Mouse (Mus musculus) intestine, embryonic 15.5 days (tissue): ENCODE measurements around the gene Npc1l1. TPM values are rescaled to one million over a fixed set of nuclear protein-coding genes. Genes with fewer than 3 reads are reported as not detected.
A peak's percentile ranks its signal among the peaks of the same experiment; 100 is the strongest.

Source experiments
- ATAC-seq: fragments of 200-750 bp; cut with Nextera tagmentation; 2 replicates; pipeline ENCODE4 v1.8.0; 2017; ENCODE audit warnings: moderate TSS enrichment, moderate library complexity
- H3K27ac ChIP-seq: fragments of 300-500 bp; sonication (generic); 2 replicates; pipeline ENCODE4 v1.5.1; 2015; ENCODE audit warnings: mild to moderate bottlenecking, inconsistent platforms
- H3K27me3 ChIP-seq: fragments of 300-500 bp; sonication (generic); replicated peaks from 2 replicates; pipeline ENCODE4 v1.6.1; 2015; ENCODE audit warnings: inconsistent platforms
- H3K36me3 ChIP-seq: fragments of 300-500 bp; sonication (generic); 2 replicates; pipeline ENCODE4 v1.6.1; 2015; ENCODE audit warnings: inconsistent platforms
- H3K4me1 ChIP-seq: fragments of 300-500 bp; sonication (generic); replicated peaks from 2 replicates; pipeline ENCODE4 v1.6.1; 2015; ENCODE audit warnings: inconsistent platforms
- H3K4me2 ChIP-seq: fragments of 300-500 bp; sonication (generic); replicated peaks from 2 replicates; pipeline ENCODE4 v1.6.1; 2015; ENCODE audit warnings: mild to moderate bottlenecking, inconsistent platforms
- H3K4me3 ChIP-seq: fragments of 300-500 bp; sonication (generic); replicated peaks from 2 replicates; pipeline ENCODE4 v1.5.1; 2015; ENCODE audit warnings: inconsistent platforms
- H3K9ac ChIP-seq: fragments of 300-500 bp; sonication (generic); 2 replicates; pipeline ENCODE4 v1.6.1; 2015; ENCODE audit warnings: inconsistent platforms
- H3K9me3 ChIP-seq: fragments of 300-500 bp; sonication (generic); 2 replicates; pipeline ENCODE4 v1.6.1; 2016; ENCODE audit warnings: inconsistent platforms
- WGBS: fragments of 180-500 bp; shearing (Covaris S2); methylation state at CpG from one replicate; pipeline ENCODE4 v1.1.7; 2015; 5-methylcytosine and 5-hydroxymethylcytosine counted together
- polyA plus RNA-seq: library from polyadenylated mRNA; unstranded; fragments of >200 nt; fragmentation: Nextera tagmentation; extraction: Ambion mirVana; gene quantifications from 2 replicates; pipeline ENCODE4 v1.2.1, GENCODE M21; 2015

The Npc1l1 gene
- polyA plus RNA-seq, 1 experiment from 2014 or later, result 10.3 TPM

DNA sequence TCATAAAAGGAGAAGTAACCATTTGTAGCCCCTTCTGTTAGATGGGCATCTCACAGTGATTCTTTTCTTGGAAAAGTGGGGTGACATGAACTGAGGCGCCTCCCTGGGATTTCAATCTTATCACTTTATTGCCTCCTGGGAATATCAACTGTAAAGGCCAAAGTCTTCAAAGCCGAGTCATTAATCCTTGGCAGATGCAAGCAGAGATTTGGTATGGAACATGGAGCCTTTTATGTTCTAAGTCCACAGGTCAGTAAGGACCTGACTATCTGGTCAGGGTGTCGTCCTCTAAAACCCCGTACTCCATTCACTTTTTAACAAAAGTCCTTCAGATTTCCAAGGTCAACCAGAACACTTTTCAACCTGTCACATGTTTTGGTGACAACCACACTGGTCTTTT, 22.9 kb upstream of the Npc1l1 start:
- Histone ChIP-seq H3K4me3 (no peak overlapping the region), H3K9me3 (no peaks in the 10 kb centered on the region)

DNA sequence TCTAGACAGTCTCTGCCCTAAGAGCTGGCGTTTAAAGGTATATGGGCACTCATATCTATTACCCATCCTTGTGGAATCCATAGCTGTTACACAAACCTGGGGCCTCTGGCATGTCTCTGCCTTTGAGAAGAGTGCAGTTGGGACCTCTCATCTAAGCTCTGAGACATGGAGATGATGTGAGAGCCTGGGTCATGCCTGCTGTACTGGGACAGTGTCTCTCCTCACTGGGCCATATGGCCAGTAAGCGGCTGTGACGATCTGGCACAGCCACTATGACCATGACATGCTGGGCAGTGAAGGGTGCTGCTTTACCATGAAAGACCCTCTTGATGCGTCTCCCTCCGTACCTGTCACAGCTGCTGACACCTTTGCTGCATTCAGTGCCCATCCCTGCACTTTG, 22.3 kb upstream of the Npc1l1 start:
- Histone ChIP-seq H3K27ac (no peak overlapping the region), H3K4me3 (no peak overlapping the region), H3K9ac (no peak overlapping the region), H3K4me2 (no peak overlapping the region), H3K27me3 (no peaks in the 10 kb centered on the region), H3K9me3 (no peaks in the 10 kb centered on the region), H3K4me1 (0 out of 2 replicates have a peak, but pooled peaks cover 6% of the 10 kb centered on the region), H3K36me3 (no peaks in the 10 kb centered on the region)
- WGBS, result 88% methylated on average over 5 of the region's 5 CpGs
- ATAC-seq, result no peak

More for the DNA sequence above, 22.9 kb upstream of the Npc1l1 start:
- peak; percentile 52 for ATAC-seq
- no peak overlapping the region for H3K9ac ChIP-seq
- H3K4me1 ChIP-seq, result 0 out of 2 replicates have a peak, but pooled peaks cover 6% of the 10 kb centered on the region
- H3K27ac ChIP-seq, result no peak overlapping the region
- no peak overlapping the region for H3K4me2 ChIP-seq
- H3K27me3 ChIP-seq, result no peaks in the 10 kb centered on the region
- 66% methylated on average over 4 of the region's 4 CpGs for WGBS
- no peaks in the 10 kb centered on the region for H3K36me3 ChIP-seq

DNA sequence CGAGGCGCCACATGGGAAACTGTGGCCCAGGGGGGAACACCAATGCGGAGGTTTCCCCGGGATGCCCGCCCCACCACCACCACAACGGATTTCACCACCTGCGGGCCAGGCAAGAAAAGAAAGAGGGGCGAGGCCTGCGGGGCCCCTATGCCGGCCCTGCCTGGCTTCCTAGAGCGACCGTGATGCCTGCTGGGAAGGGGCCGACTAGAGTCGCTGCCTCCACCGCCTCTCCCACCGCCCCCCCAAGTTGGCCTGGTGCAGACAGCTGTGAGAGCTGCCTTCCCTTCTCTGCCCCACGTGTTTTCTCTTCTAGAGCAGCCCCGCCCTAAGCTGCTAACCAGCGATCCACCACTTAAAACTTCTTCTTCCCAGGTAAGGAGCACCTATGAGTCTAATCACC, 14.8 kb upstream of the Npc1l1 start:
- no peak for ATAC-seq
- no peak overlapping the region for H3K4me3 ChIP-seq
- H3K9me3 ChIP-seq, result no peaks in the 10 kb centered on the region
- no peaks in the 10 kb centered on the region for H3K4me1 ChIP-seq
- H3K27me3 ChIP-seq, result no peaks in the 10 kb centered on the region
- H3K9ac ChIP-seq, result no peak overlapping the region
- no peaks in the 10 kb centered on the region for H3K36me3 ChIP-seq
- H3K27ac ChIP-seq, result no peak overlapping the region
- 57% methylated on average over 19 of the region's 19 CpGs for WGBS
- no peak overlapping the region for H3K4me2 ChIP-seq

DNA sequence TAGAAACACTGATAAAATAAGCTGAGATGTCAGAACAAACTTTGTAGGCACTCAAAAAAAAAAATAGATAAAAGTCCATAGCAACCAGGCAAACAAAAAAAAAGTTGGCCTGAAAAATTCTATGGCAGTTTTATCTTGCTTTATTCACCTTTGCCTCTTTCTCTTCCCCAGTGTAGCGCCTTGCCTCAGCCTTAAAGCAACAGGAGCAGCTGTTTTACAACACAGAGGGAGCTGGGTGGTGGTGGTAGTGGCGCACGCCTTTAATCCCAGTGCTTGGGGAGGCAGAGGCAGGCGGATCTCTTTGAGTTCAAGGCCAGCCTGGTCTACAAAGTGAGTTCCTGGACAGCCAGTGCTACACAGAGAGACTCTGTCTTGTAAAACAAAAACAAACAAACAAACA, 3.1 kb upstream of the Npc1l1 start:
- Histone ChIP-seq H3K36me3 (no peaks in the 10 kb centered on the region), H3K4me1 (no peaks in the 10 kb centered on the region), H3K9me3 (no peaks in the 10 kb centered on the region), H3K27ac (no peak overlapping the region), H3K4me2 (no peak overlapping the region), H3K4me3 (no peak overlapping the region), H3K27me3 (no peaks in the 10 kb centered on the region), H3K9ac (no peak overlapping the region)
- 85% methylated on average over 4 of the region's 4 CpGs for WGBS
- ATAC-seq, result no peak

DNA sequence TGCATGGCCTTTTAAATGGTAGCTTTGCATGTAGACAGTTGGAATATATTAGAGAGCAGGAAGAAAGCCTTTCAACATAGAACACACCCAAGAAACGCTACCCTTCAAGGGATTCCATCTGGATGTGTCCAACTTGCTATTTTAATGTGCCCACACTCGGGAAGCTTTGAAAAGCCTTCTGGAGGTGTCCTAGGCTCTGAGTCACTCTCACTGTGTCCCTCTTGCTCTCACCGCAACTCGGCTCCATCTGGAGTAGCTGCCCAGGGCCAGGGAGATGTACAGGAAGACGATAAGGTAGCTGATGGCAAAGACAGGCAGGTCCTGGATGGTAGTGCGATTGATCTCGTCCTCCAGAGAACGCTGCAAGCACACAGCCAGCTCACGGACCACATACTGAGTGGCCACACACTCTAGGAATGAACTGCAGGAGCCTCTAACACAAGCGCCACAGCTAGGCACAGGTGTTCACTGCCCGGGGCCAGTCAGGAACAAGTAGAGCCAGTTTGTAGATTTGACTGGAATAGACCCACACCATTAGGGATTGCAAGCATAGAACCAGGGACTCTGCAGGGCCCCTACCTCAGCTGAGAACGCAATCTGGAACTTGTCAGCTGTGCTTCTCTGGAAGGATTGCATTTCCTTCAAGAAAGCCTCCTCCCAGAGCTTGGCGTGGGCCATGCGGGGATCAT, 5.3 kb downstream of the Npc1l1 start:
- H3K36me3 ChIP-seq, result no peaks in the 10 kb centered on the region
- H3K9ac ChIP-seq, result no peak overlapping the region
- no peak for ATAC-seq
- WGBS, result 78% methylated on average over 14 of the region's 14 CpGs
- no peaks in the 10 kb centered on the region for H3K4me1 ChIP-seq
- H3K27me3 ChIP-seq, result no peaks in the 10 kb centered on the region
- H3K4me2 ChIP-seq, result no peak overlapping the region
- no peaks in the 10 kb centered on the region for H3K9me3 ChIP-seq
- no peak overlapping the region for H3K4me3 ChIP-seq
- no peak overlapping the region for H3K27ac ChIP-seq

DNA sequence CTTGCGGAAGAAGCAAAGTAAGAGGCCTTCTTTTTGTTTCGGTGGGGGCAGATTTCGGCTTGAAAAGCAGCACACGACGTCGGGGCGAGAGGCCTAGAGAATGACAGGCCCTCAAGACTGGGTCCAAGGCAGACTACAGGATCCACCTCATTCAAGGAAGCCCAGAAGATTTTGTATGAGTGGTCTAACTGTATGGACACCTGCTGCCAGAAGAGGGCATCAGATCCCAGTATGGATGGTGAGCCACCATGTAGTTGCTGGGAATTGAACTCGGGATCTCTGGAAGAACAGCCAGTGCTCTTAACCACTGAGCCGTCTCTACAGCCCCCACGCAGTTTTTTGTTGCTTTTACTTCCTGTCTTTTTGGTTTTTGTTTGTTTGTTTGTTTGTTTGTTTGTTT, 7.8 kb downstream of the Npc1l1 start:
- no peak for ATAC-seq

DNA sequence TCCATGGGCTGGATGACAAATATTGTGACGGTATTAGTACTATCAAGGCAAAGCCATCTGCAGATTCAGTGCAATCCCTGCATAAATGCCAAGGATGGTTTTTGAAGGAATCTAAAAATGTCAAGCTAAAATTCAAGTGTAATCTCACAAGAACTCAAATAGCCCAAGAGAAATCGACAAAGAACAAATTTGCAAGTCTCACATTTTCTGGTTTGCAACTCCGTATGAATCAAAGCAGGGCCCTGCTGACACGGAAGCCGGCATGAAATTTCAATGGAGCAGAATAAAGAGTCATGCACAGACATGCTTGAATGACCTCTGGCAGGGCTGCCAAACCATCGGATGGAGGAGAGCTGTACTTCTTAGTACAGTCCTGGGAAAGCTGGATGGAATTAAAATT, 10.0 kb downstream of the Npc1l1 start:
- Histone ChIP-seq H3K9ac (no peak overlapping the region), H3K4me3 (no peak overlapping the region), H3K36me3 (no peaks in the 10 kb centered on the region), H3K4me1 (no peaks in the 10 kb centered on the region), H3K9me3 (no peaks in the 10 kb centered on the region), H3K27ac (no peak overlapping the region), H3K27me3 (no peaks in the 10 kb centered on the region), H3K4me2 (no peak overlapping the region)
- WGBS, result 88% methylated on average over 6 of the region's 6 CpGs
- ATAC-seq, result no peak

More for the DNA sequence above, 7.8 kb downstream of the Npc1l1 start:
- H3K27me3 ChIP-seq, result no peaks in the 10 kb centered on the region
- 93% methylated on average over 10 of the region's 10 CpGs for WGBS
- H3K9ac ChIP-seq, result no peak overlapping the region
- H3K36me3 ChIP-seq, result no peaks in the 10 kb centered on the region
- no peaks in the 10 kb centered on the region for H3K9me3 ChIP-seq
- H3K27ac ChIP-seq, result no peak overlapping the region
- no peak overlapping the region for H3K4me3 ChIP-seq
- no peak overlapping the region for H3K4me2 ChIP-seq
- no peaks in the 10 kb centered on the region for H3K4me1 ChIP-seq

DNA sequence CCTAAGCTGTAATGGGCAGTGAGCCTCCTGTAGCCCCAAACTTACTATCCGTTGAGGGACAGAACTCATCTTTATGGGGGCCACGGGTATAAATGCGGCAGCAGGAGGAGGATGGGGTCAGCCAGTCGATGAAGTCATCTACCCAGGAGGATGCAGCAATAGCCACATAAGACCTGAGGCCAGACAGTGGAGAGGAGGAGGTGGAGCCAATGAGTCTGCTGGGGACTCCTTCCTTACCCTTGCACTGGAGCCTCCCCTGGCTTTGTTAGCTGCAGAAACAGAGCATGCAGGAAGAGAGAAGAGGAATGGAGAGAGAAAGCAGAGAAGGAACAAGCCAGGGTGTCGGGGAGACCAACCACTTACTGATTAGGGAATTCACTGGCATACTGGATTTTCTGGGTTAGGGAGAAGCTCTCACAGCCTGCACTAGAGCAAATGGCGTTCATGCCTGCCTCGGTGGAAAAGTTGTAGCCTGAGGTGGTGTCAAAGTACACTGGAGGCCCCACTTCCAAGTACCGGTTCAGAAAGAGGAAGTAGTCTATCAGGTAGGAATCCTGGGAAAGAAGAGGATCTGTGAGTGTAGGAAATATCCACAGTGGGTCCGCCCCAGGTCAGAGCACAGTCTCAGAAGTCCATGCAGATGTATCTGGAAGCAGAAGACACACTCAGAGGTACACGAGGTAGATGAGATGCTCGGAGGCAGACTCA, 11.6 kb downstream of the Npc1l1 start:
- no peak overlapping the region for H3K4me3 ChIP-seq
- no peak overlapping the region for H3K4me2 ChIP-seq
- H3K4me1 ChIP-seq, result no peaks in the 10 kb centered on the region
- H3K9ac ChIP-seq, result no peak overlapping the region
- no peaks in the 10 kb centered on the region for H3K36me3 ChIP-seq
- no peaks in the 10 kb centered on the region for H3K27me3 ChIP-seq
- 74% methylated on average over 11 of the region's 11 CpGs for WGBS
- no peak overlapping the region for H3K27ac ChIP-seq
- no peaks in the 10 kb centered on the region for H3K9me3 ChIP-seq
- peak; percentile 79 for ATAC-seq

DNA sequence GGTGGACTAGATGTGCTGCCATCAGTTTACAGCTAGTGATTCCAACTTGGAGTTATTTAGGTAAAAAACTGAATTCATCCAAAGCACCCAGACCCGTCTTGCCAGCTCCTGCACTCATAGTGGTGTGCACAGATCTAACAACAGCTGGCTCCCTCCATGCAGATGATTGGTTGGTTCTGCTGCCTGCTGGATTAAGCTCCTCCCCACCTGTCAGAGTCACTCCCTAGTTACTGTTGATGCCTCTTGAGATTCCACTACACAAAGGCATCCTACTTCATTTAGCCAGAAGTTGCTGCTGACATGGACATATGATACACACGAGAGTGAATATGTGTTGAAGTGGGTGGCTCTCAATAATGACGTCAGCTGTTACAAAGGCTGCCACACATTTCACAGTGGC, 13.1 kb downstream of the Npc1l1 start:
- no peaks in the 10 kb centered on the region for H3K36me3 ChIP-seq
- H3K4me1 ChIP-seq, result no peaks in the 10 kb centered on the region
- H3K4me2 ChIP-seq, result no peak overlapping the region
- H3K27ac ChIP-seq, result no peak overlapping the region
- 60% methylated on average over 3 of the region's 3 CpGs for WGBS
- no peak for ATAC-seq
- no peaks in the 10 kb centered on the region for H3K9me3 ChIP-seq
- H3K27me3 ChIP-seq, result no peaks in the 10 kb centered on the region
- no peak overlapping the region for H3K4me3 ChIP-seq
- H3K9ac ChIP-seq, result no peak overlapping the region

DNA sequence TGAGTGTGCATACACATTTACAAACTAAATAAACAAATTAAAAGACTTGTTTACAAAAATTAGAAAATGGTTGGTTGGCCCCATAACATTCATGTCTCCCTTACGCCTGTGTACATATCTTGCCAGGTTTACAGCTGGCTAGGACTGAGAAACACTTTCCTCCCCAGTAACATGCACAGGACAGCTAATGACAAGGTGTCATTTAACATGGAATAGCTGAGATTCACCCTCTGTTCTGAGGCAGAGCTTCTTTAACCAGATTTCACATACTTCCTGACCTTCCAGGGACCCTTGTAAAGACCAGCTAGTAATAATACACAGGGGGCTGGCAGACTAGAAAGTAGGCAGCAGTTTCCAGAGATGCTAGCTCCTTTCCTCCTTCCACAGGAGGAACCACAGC, 21.8 kb downstream of the Npc1l1 start:
- WGBS, result 71% methylated on average over 1 of the region's 1 CpGs
- no peak overlapping the region for H3K4me3 ChIP-seq
- H3K9me3 ChIP-seq, result no peaks in the 10 kb centered on the region
- H3K4me2 ChIP-seq, result no peak overlapping the region
- H3K36me3 ChIP-seq, result no peaks in the 10 kb centered on the region
- H3K4me1 ChIP-seq, result no peaks in the 10 kb centered on the region
- no peak overlapping the region for H3K9ac ChIP-seq
- no peak for ATAC-seq
- H3K27ac ChIP-seq, result no peak overlapping the region
- no peaks in the 10 kb centered on the region for H3K27me3 ChIP-seq

DNA sequence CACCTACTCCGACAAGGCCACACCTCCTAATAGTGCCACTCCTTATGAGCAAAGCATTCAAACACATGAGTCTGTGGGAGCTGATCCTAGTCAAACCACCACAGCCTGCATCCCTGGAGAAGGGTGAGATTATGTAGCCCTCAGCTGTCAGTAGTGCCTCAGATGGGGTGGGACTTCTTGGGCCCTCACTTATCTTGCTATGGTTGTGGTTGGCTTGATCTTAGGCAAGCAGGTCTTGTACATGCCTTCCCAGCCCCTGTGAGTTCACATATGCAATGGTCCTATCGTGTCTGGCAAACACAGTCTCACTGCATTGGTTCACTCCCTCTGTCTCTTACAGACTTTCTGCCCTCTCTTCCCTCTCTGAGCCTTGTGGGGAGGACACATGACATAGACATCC, 22.9 kb downstream of the Npc1l1 start:
- Histone ChIP-seq H3K27me3 (no peaks in the 10 kb centered on the region), H3K27ac (no peak overlapping the region), H3K4me2 (no peak overlapping the region), H3K4me1 (no peaks in the 10 kb centered on the region), H3K4me3 (no peak overlapping the region), H3K9me3 (no peaks in the 10 kb centered on the region), H3K36me3 (no peaks in the 10 kb centered on the region), H3K9ac (no peak overlapping the region)
- 87% methylated on average over 2 of the region's 2 CpGs for WGBS
- ATAC-seq, result no peak

DNA sequence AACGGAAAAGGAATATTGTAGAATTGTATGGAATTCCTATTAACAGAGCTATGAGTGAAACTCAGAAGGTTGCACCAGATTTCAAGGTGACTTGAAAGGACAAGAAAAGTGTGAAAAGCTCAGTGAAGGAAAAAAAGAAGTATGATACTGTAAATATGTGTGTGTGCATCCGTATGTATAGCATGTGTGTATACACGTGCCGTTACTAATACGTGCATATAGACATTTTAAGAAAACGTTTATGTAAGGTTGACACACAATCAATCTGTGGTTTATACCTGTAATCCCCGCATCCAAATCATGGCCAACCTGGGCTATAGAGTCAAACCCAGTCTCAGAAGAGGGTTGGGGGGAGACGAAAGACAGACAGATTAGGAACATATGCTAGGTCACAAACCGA, 29.4 kb downstream of the Npc1l1 start:
- peak overlapping the region; percentile 80 for H3K4me2 ChIP-seq
- H3K36me3 ChIP-seq, result no peaks in the 10 kb centered on the region
- H3K27me3 ChIP-seq, result no peaks in the 10 kb centered on the region
- peak overlapping the region; percentile 65 for H3K4me3 ChIP-seq
- peak; percentile 4; the same call in 1 of the 2 replicates for ATAC-seq
- no peaks in the 10 kb centered on the region for H3K9me3 ChIP-seq
- peaks cover 7% of the 10 kb centered on the region for H3K4me1 ChIP-seq
- H3K9ac ChIP-seq, result peak overlapping the region; percentile 73; the same call in 1 of the 2 replicates
- H3K27ac ChIP-seq, result peak overlapping the region; percentile 97; the same call in 1 of the 2 replicates
- WGBS, result 22% methylated on average over 9 of the region's 9 CpGs

DNA sequence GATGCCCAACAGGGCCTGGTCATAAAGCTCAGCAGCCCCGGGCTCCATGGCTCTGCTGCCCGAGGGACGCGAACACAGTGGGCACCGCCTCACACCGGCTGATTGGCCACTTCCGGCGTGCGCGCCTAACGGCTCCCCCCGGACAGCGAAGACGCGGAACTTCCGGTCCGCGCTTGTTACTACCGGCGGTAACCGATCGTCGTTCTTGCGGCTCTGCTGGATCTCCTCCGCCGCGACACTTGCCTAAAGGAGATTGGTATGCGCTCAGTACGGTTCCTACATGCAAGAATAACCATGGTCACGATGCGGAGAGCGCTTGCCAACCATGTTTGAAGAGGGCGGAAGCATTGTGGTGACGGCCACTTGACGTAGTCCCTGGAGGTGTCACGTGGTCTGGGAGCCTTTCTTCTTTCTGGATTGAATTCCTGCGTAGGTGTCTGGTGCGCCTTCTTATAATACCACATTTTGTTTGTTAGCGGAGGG, 29.8 kb downstream of the Npc1l1 start, which contains the start of gene Nudcd3:
Gene Nudcd3 (minus strand): TSS at position 329 of the 483 bp plus-strand sequence.
- Histone ChIP-seq H3K27ac (peak within 1 kb of the TSS; percentile 97), H3K4me3 (peak within 1 kb of the TSS; percentile 65)
- WGBS, result under 1% methylated on average over 39 of the region's 39 CpGs

More for the DNA sequence above, 29.8 kb downstream of the Npc1l1 start, which contains the start of gene Nudcd3:
- Histone ChIP-seq H3K4me2 (peak within 1 kb of the TSS; percentile 80), H3K27me3 (no peaks in the 10 kb centered on the region), H3K9me3 (no peaks in the 10 kb centered on the region), H3K9ac (peak within 1 kb of the TSS; percentile 73), H3K4me1 (peaks cover 7% of the 10 kb centered on the region), H3K36me3 (no peaks in the 10 kb centered on the region)
- ATAC-seq, result peak; percentile 97
